Mouse (Mus musculus) C2C12 (cell line): ENCODE measurements around the gene Foxp1. TPM values are rescaled to one million over a fixed set of nuclear protein-coding genes. Genes with fewer than 3 reads are reported as not detected.

Experiments
- H3K27me3 ChIP-seq: one replicate; pipeline ENCODE4 v1.6.1; 2011; ENCODE audit not compliant: control insufficient read depth, insufficient read depth, insufficient read length
- H3K36me3 ChIP-seq: one replicate; pipeline ENCODE4 v1.6.1; 2011; ENCODE audit not compliant: control insufficient read depth, insufficient read depth
- H3K4me3 ChIP-seq: one replicate; pipeline ENCODE4 v1.5.1; 2011; ENCODE audit warnings: mild to moderate bottlenecking, control low read depth; ENCODE audit not compliant: poor library complexity, insufficient read depth, severe bottlenecking
- H3K79me2 ChIP-seq: one replicate; pipeline ENCODE4 v1.6.1; 2011; ENCODE audit not compliant: control insufficient read depth, insufficient read depth
- H3K79me3 ChIP-seq: one replicate; pipeline ENCODE4 v1.6.1; 2011; ENCODE audit warnings: low read depth, control low read depth
- H3ac ChIP-seq: one replicate; pipeline ENCODE3; 2011; ENCODE audit warnings: low read depth; ENCODE audit not compliant: control insufficient read depth, insufficient read length
- CEBPB ChIP-seq: IDR thresholded peaks from one replicate; pipeline ENCODE4 v1.6.1; 2011; ENCODE audit warnings: low read depth, mild to moderate bottlenecking, control low read depth, moderate library complexity
- CTCF ChIP-seq: IDR thresholded peaks from one replicate; pipeline ENCODE4 v1.5.1; 2011; ENCODE audit not compliant: control insufficient read depth, insufficient read depth, insufficient read length
- FOSL1 ChIP-seq: IDR thresholded peaks from one replicate; pipeline ENCODE4 v1.8.0; 2011; ENCODE audit warnings: mild to moderate bottlenecking, low read length; ENCODE audit not compliant: poor library complexity, insufficient read depth, severe bottlenecking
- MAX ChIP-seq: IDR thresholded peaks from one replicate; pipeline ENCODE4 v1.6.1; 2011; ENCODE audit warnings: mild to moderate bottlenecking, control low read depth
- MYOD1 ChIP-seq: IDR thresholded peaks from one replicate; pipeline ENCODE4 v1.6.1; 2011; ENCODE audit warnings: low read depth; ENCODE audit not compliant: control insufficient read depth, insufficient read length
- MYOG ChIP-seq: IDR thresholded peaks from one replicate; pipeline ENCODE4 v1.6.1; 2011; ENCODE audit not compliant: control insufficient read depth, insufficient read length; ENCODE audit errors: extremely low read depth
- USF1 ChIP-seq: IDR thresholded peaks from one replicate; pipeline ENCODE4 v1.6.1; 2011; ENCODE audit warnings: low read depth, mild to moderate bottlenecking, control low read depth, moderate library complexity
- polyA plus RNA-seq: library from polyadenylated mRNA; unstranded; fragments of >200 nt; fragmentation: generic; extraction: Trizol; gene quantifications from one replicate; pipeline ENCODE4 v1.2.1, GENCODE M21; 2012; ENCODE audit warnings: missing spikeins

Gene Foxp1
- polyA plus RNA-seq, 1 experiment = 25.9 TPM

GRCm38 (mm10) chr6:99525351-99525750, 2.8 kb upstream of the Foxp1 start:
- H3K79me3 ChIP-seq = no peaks in the 10 kb centered on the region
- no peaks in the 10 kb centered on the region for H3K79me2 ChIP-seq
- H3K36me3 ChIP-seq = no peaks in the 10 kb centered on the region
- TF ChIP-seq MAX = no peak
- no peak for TF ChIP-seq USF1
- TF ChIP-seq MYOG = no peak
- no peak overlapping the region for H3ac ChIP-seq
- no peaks in the 10 kb centered on the region for H3K27me3 ChIP-seq
- no peak overlapping the region for H3K4me3 ChIP-seq

GRCm38 (mm10) chr6:99523679-99524370, 1.3 kb upstream of the Foxp1 start:
- H3K79me3 ChIP-seq = no peaks in the 10 kb centered on the region
- H3ac ChIP-seq = peak overlapping the region; percentile 49
- no peaks in the 10 kb centered on the region for H3K79me2 ChIP-seq

GRCm38 (mm10) chr6:99523109-99523632, 650 bp upstream of the Foxp1 start:
- no peaks in the 10 kb centered on the region for H3K27me3 ChIP-seq
- no peaks in the 10 kb centered on the region for H3K79me2 ChIP-seq
- TF ChIP-seq MYOG = no peak
- TF ChIP-seq MAX = no peak
- TF ChIP-seq FOSL1 = no peak
- no peak for TF ChIP-seq CEBPB
- TF ChIP-seq USF1 = no peak
- TF ChIP-seq MYOD1 = no peak
- no peak for TF ChIP-seq CTCF
- no peaks in the 10 kb centered on the region for H3K79me3 ChIP-seq
- peak overlapping the region; percentile 49 for H3ac ChIP-seq
- peak overlapping the region; percentile 53 for H3K4me3 ChIP-seq
- H3K36me3 ChIP-seq = no peaks in the 10 kb centered on the region

More at GRCm38 (mm10) chr6:99523679-99524370, 1.3 kb upstream of the Foxp1 start:
- Histone ChIP-seq H3K4me3 (peak overlapping the region; percentile 53), H3K36me3 (no peaks in the 10 kb centered on the region), H3K27me3 (no peaks in the 10 kb centered on the region)
- TF ChIP-seq MAX (no peak), MYOG (no peak), CEBPB (no peak), FOSL1 (no peak), USF1 (peak; percentile 82), MYOD1 (no peak)

- Histone ChIP-seq H3K4me3 (peak overlapping the region; percentile 53), H3ac (peak overlapping the region; percentile 91), H3K79me2 (no peaks in the 10 kb centered on the region), H3K27me3 (no peaks in the 10 kb centered on the region), H3K36me3 (no peaks in the 10 kb centered on the region), H3K79me3 (no peaks in the 10 kb centered on the region)
- TF ChIP-seq USF1 = no peak
- no peak for TF ChIP-seq FOSL1
- TF ChIP-seq CEBPB = no peak
- no peak for TF ChIP-seq CTCF
- no peak for TF ChIP-seq MAX
- TF ChIP-seq MYOD1 = no peak
- no peak for TF ChIP-seq MYOG
Measured at GRCm38 (mm10) chr6:99521641-99522358, 721 bp downstream of the Foxp1 start.

GRCm38 (mm10) chr6:99521038-99521640, 1.4 kb downstream of the Foxp1 start:
- no peaks in the 10 kb centered on the region for H3K79me3 ChIP-seq
- H3K4me3 ChIP-seq = peak overlapping the region; percentile 53
- TF ChIP-seq MAX (no peak), MYOD1 (peak; percentile 39)
- no peaks in the 10 kb centered on the region for H3K36me3 ChIP-seq
- H3K79me2 ChIP-seq = no peaks in the 10 kb centered on the region
- peak overlapping the region; percentile 91 for H3ac ChIP-seq
- no peaks in the 10 kb centered on the region for H3K27me3 ChIP-seq
